In genomic region chr1:180570181-180570580, GRCm38 (mm10) we compare ENCODE assay signal across 8 mouse cellular contexts. TPM values are rescaled to one million over a fixed set of nuclear protein-coding genes. Genes with fewer than 3 reads are reported as not detected.
DNase-seq lines count a peak whose midpoint lies in the region; ATAC-seq lines count a peak whose summit lies in the region.

No protein-coding gene starts in this region.

- WGBS in forebrain, embryonic 13.5 days: 16% methylated on average over 5 of the region's 5 CpGs
- WGBS in liver, embryonic 12.5 days (ENCODE audit: insufficient replicate concordance): 4% methylated on average over 5 of the region's 5 CpGs

- no peak for DNase-seq in urinary bladder, postnatal 36 days (ENCODE audit: low spot score in 2 of 2)
- no peak for DNase-seq in testis, postnatal 10 days (ENCODE audit: low spot score)
- no peak for DNase-seq in left cerebral cortex, postnatal 14 days (ENCODE audit: low spot score in 2 of 2)
- DNase-seq in heart, postnatal 10 days: no peak

- peak overlapping the region; percentile 89 for H3K4me2 ChIP-seq in forebrain, embryonic 13.5 days
- peak overlapping the region; percentile 98 for H3K4me2 ChIP-seq in liver, embryonic 12.5 days

- peak overlapping the region; percentile 84 for H3K9ac ChIP-seq in forebrain, embryonic 13.5 days
- H3K9ac ChIP-seq in liver, embryonic 12.5 days: peak overlapping the region; percentile 78

- intact Hi-C loops in left cerebral cortex, postnatal 14 days (cut with DNase I): no loop called here
- intact Hi-C loops in heart, postnatal 10 days (cut with DNase I): no loop called here

- H3K9me3 ChIP-seq in megakaryocyte, embryonic 14.5 days: no peaks in the 10 kb centered on the region
- H3K9me3 ChIP-seq in forebrain, embryonic 13.5 days (replicated peaks): no peaks in the 10 kb centered on the region
- H3K9me3 ChIP-seq in liver, embryonic 12.5 days (replicated peaks): no peaks in the 10 kb centered on the region

- no peak overlapping the region for H3K27ac ChIP-seq in forebrain, embryonic 13.5 days
- H3K27ac ChIP-seq in liver, embryonic 12.5 days: peak overlapping the region; percentile 84

- ATAC-seq in megakaryocyte, adult 5-6 weeks (ENCODE audit: poor library complexity, severe bottlenecking): no peak
- ATAC-seq in forebrain, embryonic 13.5 days: no peak
- ATAC-seq in liver, embryonic 12.5 days: peak; percentile 75

- H3K4me3 ChIP-seq in megakaryocyte, embryonic 14.5 days (replicated peaks): peak overlapping the region; percentile 96
- H3K4me3 ChIP-seq in forebrain, embryonic 13.5 days: peak overlapping the region; percentile 70
- peak overlapping the region; percentile 81 for H3K4me3 ChIP-seq in liver, embryonic 12.5 days

- H3K27me3 ChIP-seq in megakaryocyte, embryonic 14.5 days (replicated peaks): no peaks in the 10 kb centered on the region
- no peaks in the 10 kb centered on the region for H3K27me3 ChIP-seq in forebrain, embryonic 13.5 days
- H3K27me3 ChIP-seq in liver, embryonic 12.5 days (replicated peaks): no peaks in the 10 kb centered on the region

- H3K4me1 ChIP-seq in megakaryocyte, embryonic 14.5 days: peaks cover 54% of the 10 kb centered on the region
- H3K4me1 ChIP-seq in forebrain, embryonic 13.5 days: peaks cover 25% of the 10 kb centered on the region
- H3K4me1 ChIP-seq in liver, embryonic 12.5 days: peaks cover 42% of the 10 kb centered on the region

- H3K36me3 ChIP-seq in megakaryocyte, embryonic 14.5 days (replicated peaks; ENCODE audit: low read length): peaks cover 35% of the 10 kb centered on the region
- H3K36me3 ChIP-seq in forebrain, embryonic 13.5 days (ENCODE audit: poor library complexity, severe bottlenecking): peaks cover 37% of the 10 kb centered on the region
- peaks cover 39% of the 10 kb centered on the region for H3K36me3 ChIP-seq in liver, embryonic 12.5 days

RNA-seq across cellular contexts. Expression of gene Parp1, which starts 1.5 kb away (rescaled TPM):
- 10.7 and 59.2 TPM in 2 replicates for polyA plus RNA-seq in megakaryocyte, embryonic 14.5 days (2012; ENCODE audit: insufficient read depth, low replicate concordance)
- total RNA-seq in megakaryocyte, adult 5-6 weeks (2015): 38.4 and 41.6 TPM in 2 replicates
- 97.3 and 107 TPM in 2 replicates for total RNA-seq in megakaryocyte, adult 5-6 weeks (2017)
- polyA plus RNA-seq in forebrain, embryonic 13.5 days (2015; fragmentation: Nextera tagmentation; extraction: Ambion mirVana): 180 and 199 TPM in 2 replicates
- 111 and 115 TPM in 2 replicates for polyA plus RNA-seq in liver, embryonic 12.5 days (2016; fragmentation: Nextera tagmentation; extraction: Ambion mirVana)
- 100 to 1,000 TPM; 102 to 109 TPM for total RNA-seq in left cerebral cortex, postnatal 14 days (2021)
- 10 to 100 TPM; 68.4 to 80.8 TPM for total RNA-seq in heart, postnatal 10 days (2021)
